ENCODE assay signal across 8 mouse cellular contexts in genomic region chr9:31315983-31316382, GRCm38 (mm10). TPM values are rescaled to one million over a fixed set of nuclear protein-coding genes. Genes with fewer than 3 reads are reported as not detected.
A peak's percentile ranks its signal among the peaks of the same experiment; 100 is the strongest.
DNase-seq lines count a peak whose midpoint lies in the region.

No protein-coding gene starts in this region.

- peak; percentile 25 for DNase-seq in layer of hippocampus, adult 11-12 months (ENCODE audit: low spot score)
- no peak for DNase-seq in layer of hippocampus, postnatal 25 days (ENCODE audit: extremely low spot score in 1 of 2, low spot score in 1 of 2)
- DNase-seq in brain, adult 2 months (ENCODE audit: low read depth, low spot score) = peak; percentile 98
- DNase-seq in cerebellum, postnatal 10 days = peak; percentile 96 to 97
- DNase-seq in layer of hippocampus, adult 9-11 months = peak; percentile 25
- no peak for DNase-seq in thymus, postnatal 14 days
- no peak for DNase-seq in frontal cortex, postnatal 10 days (ENCODE audit: low spot score in 2 of 2)
- no peak for DNase-seq in urinary bladder, postnatal 36 days (ENCODE audit: low spot score in 2 of 2)

RNA-seq across cellular contexts. Expression of gene Prdm10, which starts 35.6 kb away (rescaled TPM):
- total RNA-seq in layer of hippocampus, postnatal 25 days (2021) = 10 to 100 TPM; 18.7 to 21.0 TPM

Comparison
In these comparisons a context has a peak if more than half of its experiments do, and no peak if none do; other contexts are left out.
1. DNase-seq: peak in layer of hippocampus, adult 11-12 months (single experiment), brain, adult 2 months (single experiment), cerebellum, postnatal 10 days (2 of 2) and layer of hippocampus, adult 9-11 months (single experiment); none in layer of hippocampus, postnatal 25 days (0 of 2), thymus, postnatal 14 days (single experiment), frontal cortex, postnatal 10 days (0 of 2) and urinary bladder, postnatal 36 days (0 of 2).